Mouse (Mus musculus): ENCODE data around the gene Cubn.

DNA sequence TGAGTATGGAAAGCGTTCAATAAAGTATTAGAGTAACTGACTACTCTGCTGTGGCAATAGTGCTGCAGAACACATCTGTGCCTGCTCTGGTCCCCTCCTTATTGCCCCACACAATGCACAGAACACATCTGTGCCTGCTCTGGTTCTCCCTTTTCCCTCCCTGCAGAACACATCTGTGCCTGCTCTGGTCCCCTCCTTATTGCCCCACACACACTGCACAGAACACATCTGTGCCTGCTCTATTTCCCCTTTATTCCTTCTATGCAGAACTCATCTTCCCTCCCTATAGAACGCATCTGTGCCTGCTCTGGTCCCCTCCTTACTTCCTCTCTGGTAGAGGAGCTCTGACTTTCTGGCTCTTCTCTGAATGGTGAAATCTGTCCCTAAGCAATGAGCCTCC lies 1.1 kb downstream of the Cubn start:
- no peak for TF ChIP-seq POLR2AphosphoS2 (IDR thresholded peaks at IDR 0.05; ENCODE audit: insufficient read length, low read depth)
- TF ChIP-seq MAX (IDR thresholded peaks at IDR 0.05; ENCODE audit: low read depth) = no peak
- no peak for TF ChIP-seq POLR2A (IDR thresholded peaks at IDR 0.05; ENCODE audit: insufficient read length, low read depth)
- TF ChIP-seq TCF12 (IDR thresholded peaks at IDR 0.05; ENCODE audit: insufficient read depth, poor library complexity, severe bottlenecking) = no peak
- no peak for TF ChIP-seq E2F4 (IDR thresholded peaks at IDR 0.05; ENCODE audit: insufficient read depth)
- TF ChIP-seq USF1 (IDR thresholded peaks at IDR 0.05; ENCODE audit: low read depth) = no peak
- no peak for TF ChIP-seq CEBPB (IDR thresholded peaks at IDR 0.05; ENCODE audit: insufficient read depth, poor library complexity, severe bottlenecking)
